Mouse (Mus musculus): ENCODE measurements at regions not wholly inside any gene's neighbourhood (a gene's known extent, or its start where the extent isn't known, plus 50 kb on each side); places are given as distances from the start of the nearest gene placed in this dataset.

- Histone ChIP-seq H3K27ac (ENCODE audit: insufficient read depth, low read length) (no peak overlapping the region), H3K27me3 (ENCODE audit: control insufficient read depth, insufficient read depth, low read length, poor library complexity, severe bottlenecking) (no peaks in the 10 kb centered on the region), H3K4me3 (ENCODE audit: low read depth, low read length) (no peak overlapping the region), H3K9ac (ENCODE audit: low read depth, poor library complexity, severe bottlenecking) (no peak overlapping the region), H3K36me3 (ENCODE audit: control insufficient read depth, insufficient read depth, low read length, poor library complexity, severe bottlenecking) (no peaks in the 10 kb centered on the region), H3K4me1 (ENCODE audit: control insufficient read depth, insufficient read depth, low read length) (no peaks in the 10 kb centered on the region), H3K9me3 (replicated peaks; ENCODE audit: control insufficient read depth, insufficient read depth, low read length, poor library complexity, severe bottlenecking) (no peaks in the 10 kb centered on the region)
- TF ChIP-seq POLR2A (IDR thresholded peaks at IDR 0.05; ENCODE audit: insufficient read depth, low read length) = no peak
- TF ChIP-seq EP300 (IDR thresholded peaks at IDR 0.05; ENCODE audit: insufficient read depth, low read depth, low read length) = no peak
- no peak for TF ChIP-seq CTCF (IDR thresholded peaks at IDR 0.05; ENCODE audit: low read depth, low read length)
Measured at GRCm38 (mm10) chr16:65312947-65313346, 207.3 kb upstream of the Htr1f start.

- H3K4me3 ChIP-seq (ENCODE audit: low read depth, low read length) = no peak overlapping the region
- no peaks in the 10 kb centered on the region for H3K4me1 ChIP-seq (ENCODE audit: control insufficient read depth, insufficient read depth, low read length)
- TF ChIP-seq POLR2A (IDR thresholded peaks at IDR 0.05; ENCODE audit: insufficient read depth, low read length) (no peak), CTCF (IDR thresholded peaks at IDR 0.05; ENCODE audit: low read depth, low read length) (no peak), EP300 (IDR thresholded peaks at IDR 0.05; ENCODE audit: insufficient read depth, low read depth, low read length) (no peak)
- no peaks in the 10 kb centered on the region for H3K9me3 ChIP-seq (replicated peaks; ENCODE audit: control insufficient read depth, insufficient read depth, low read length, poor library complexity, severe bottlenecking)
- no peaks in the 10 kb centered on the region for H3K27me3 ChIP-seq (ENCODE audit: control insufficient read depth, insufficient read depth, low read length, poor library complexity, severe bottlenecking)
- H3K36me3 ChIP-seq (ENCODE audit: control insufficient read depth, insufficient read depth, low read length, poor library complexity, severe bottlenecking) = no peaks in the 10 kb centered on the region
- H3K9ac ChIP-seq (ENCODE audit: low read depth, poor library complexity, severe bottlenecking) = no peak overlapping the region
- H3K27ac ChIP-seq (ENCODE audit: insufficient read depth, low read length) = no peak overlapping the region
Measured at GRCm38 (mm10) chr16:65315052-65315451, 205.3 kb upstream of the Pou1f1 start.

GRCm38 (mm10) chr16:65332412-65332811, 187.9 kb upstream of the Pou1f1 start:
- Histone ChIP-seq H3K9me3 (replicated peaks; ENCODE audit: control insufficient read depth, insufficient read depth, low read length, poor library complexity, severe bottlenecking) (no peaks in the 10 kb centered on the region), H3K4me3 (ENCODE audit: low read depth, low read length) (no peak overlapping the region), H3K9ac (ENCODE audit: low read depth, poor library complexity, severe bottlenecking) (no peak overlapping the region), H3K27me3 (ENCODE audit: control insufficient read depth, insufficient read depth, low read length, poor library complexity, severe bottlenecking) (no peaks in the 10 kb centered on the region), H3K27ac (ENCODE audit: insufficient read depth, low read length) (no peak overlapping the region), H3K36me3 (ENCODE audit: control insufficient read depth, insufficient read depth, low read length, poor library complexity, severe bottlenecking) (no peaks in the 10 kb centered on the region), H3K4me1 (ENCODE audit: control insufficient read depth, insufficient read depth, low read length) (no peaks in the 10 kb centered on the region)
- TF ChIP-seq CTCF (IDR thresholded peaks at IDR 0.05; ENCODE audit: low read depth, low read length) = no peak
- no peak for TF ChIP-seq POLR2A (IDR thresholded peaks at IDR 0.05; ENCODE audit: insufficient read depth, low read length)
- no peak for TF ChIP-seq EP300 (IDR thresholded peaks at IDR 0.05; ENCODE audit: insufficient read depth, low read depth, low read length)

GRCm38 (mm10) chr16:65339225-65339624, 181.1 kb upstream of the Pou1f1 start:
- Histone ChIP-seq H3K36me3 (ENCODE audit: control insufficient read depth, insufficient read depth, low read length, poor library complexity, severe bottlenecking) (no peaks in the 10 kb centered on the region), H3K9ac (ENCODE audit: low read depth, poor library complexity, severe bottlenecking) (no peak overlapping the region), H3K4me3 (ENCODE audit: low read depth, low read length) (no peak overlapping the region), H3K9me3 (replicated peaks; ENCODE audit: control insufficient read depth, insufficient read depth, low read length, poor library complexity, severe bottlenecking) (no peaks in the 10 kb centered on the region), H3K27me3 (ENCODE audit: control insufficient read depth, insufficient read depth, low read length, poor library complexity, severe bottlenecking) (no peaks in the 10 kb centered on the region), H3K27ac (ENCODE audit: insufficient read depth, low read length) (no peak overlapping the region), H3K4me1 (ENCODE audit: control insufficient read depth, insufficient read depth, low read length) (no peaks in the 10 kb centered on the region)
- no peak for TF ChIP-seq EP300 (IDR thresholded peaks at IDR 0.05; ENCODE audit: insufficient read depth, low read depth, low read length)
- TF ChIP-seq CTCF (IDR thresholded peaks at IDR 0.05; ENCODE audit: low read depth, low read length) = no peak
- TF ChIP-seq POLR2A (IDR thresholded peaks at IDR 0.05; ENCODE audit: insufficient read depth, low read length) = no peak

GRCm38 (mm10) chr16:65359881-65360280, 160.4 kb upstream of the Pou1f1 start:
- Histone ChIP-seq H3K27me3 (ENCODE audit: control insufficient read depth, insufficient read depth, low read length, poor library complexity, severe bottlenecking) (no peaks in the 10 kb centered on the region), H3K9ac (ENCODE audit: low read depth, poor library complexity, severe bottlenecking) (no peak overlapping the region), H3K4me3 (ENCODE audit: low read depth, low read length) (no peak overlapping the region), H3K4me1 (ENCODE audit: control insufficient read depth, insufficient read depth, low read length) (no peaks in the 10 kb centered on the region), H3K9me3 (replicated peaks; ENCODE audit: control insufficient read depth, insufficient read depth, low read length, poor library complexity, severe bottlenecking) (no peaks in the 10 kb centered on the region), H3K36me3 (ENCODE audit: control insufficient read depth, insufficient read depth, low read length, poor library complexity, severe bottlenecking) (no peaks in the 10 kb centered on the region), H3K27ac (ENCODE audit: insufficient read depth, low read length) (no peak overlapping the region)
- no peak for TF ChIP-seq CTCF (IDR thresholded peaks at IDR 0.05; ENCODE audit: low read depth, low read length)
- no peak for TF ChIP-seq POLR2A (IDR thresholded peaks at IDR 0.05; ENCODE audit: insufficient read depth, low read length)

- Histone ChIP-seq H3K9me3 (replicated peaks; ENCODE audit: control insufficient read depth, insufficient read depth, low read length, poor library complexity, severe bottlenecking) (no peaks in the 10 kb centered on the region), H3K4me1 (ENCODE audit: control insufficient read depth, insufficient read depth, low read length) (no peaks in the 10 kb centered on the region), H3K9ac (ENCODE audit: low read depth, poor library complexity, severe bottlenecking) (no peak overlapping the region), H3K4me3 (ENCODE audit: low read depth, low read length) (no peak overlapping the region), H3K36me3 (ENCODE audit: control insufficient read depth, insufficient read depth, low read length, poor library complexity, severe bottlenecking) (no peaks in the 10 kb centered on the region), H3K27me3 (ENCODE audit: control insufficient read depth, insufficient read depth, low read length, poor library complexity, severe bottlenecking) (no peaks in the 10 kb centered on the region), H3K27ac (ENCODE audit: insufficient read depth, low read length) (no peak overlapping the region)
- TF ChIP-seq POLR2A (IDR thresholded peaks at IDR 0.05; ENCODE audit: insufficient read depth, low read length) (no peak), EP300 (IDR thresholded peaks at IDR 0.05; ENCODE audit: insufficient read depth, low read depth, low read length) (no peak), CTCF (IDR thresholded peaks at IDR 0.05; ENCODE audit: low read depth, low read length) (no peak)
Measured at GRCm38 (mm10) chr16:65369271-65369670, 151.0 kb upstream of the Pou1f1 start.

All from ES-Bruce4 (cell line).